Mouse (Mus musculus) cerebellum, adult 9-11 months (tissue): Measurements from ENCODE around the gene Pak1.

ENCODE experiments used
- DNase-seq: peaks from one replicate; pipeline ENCODE4 v3.0.0; 2022

Pak1 gene

DNA sequence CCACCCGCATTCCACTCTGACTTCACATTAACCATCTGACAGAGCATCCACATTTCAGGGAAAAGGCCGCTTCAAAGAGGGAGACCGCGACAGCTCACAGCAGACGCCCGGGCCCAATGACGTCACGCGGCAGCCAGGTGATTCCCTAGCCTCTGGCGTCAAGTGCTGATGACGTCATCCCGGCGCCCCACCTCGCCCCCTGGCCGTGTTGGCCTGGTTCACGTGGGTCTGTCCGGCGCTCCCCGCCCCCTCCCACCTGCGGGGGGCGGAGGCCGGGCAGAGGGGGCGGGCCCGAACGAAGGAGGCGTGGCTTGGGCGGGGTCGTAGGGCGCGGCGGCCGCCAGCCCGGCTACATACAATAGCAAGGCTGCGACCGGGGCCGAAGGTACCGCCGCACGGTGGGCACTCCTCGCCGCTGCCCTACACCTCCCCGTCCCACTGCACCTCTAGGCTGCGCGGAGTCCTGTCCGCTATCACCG, at the start of gene Pak1:
Gene Pak1 (plus strand): TSS at position 352 of the 479 bp plus-strand sequence.
- peak; percentile 91 for DNase-seq

DNA sequence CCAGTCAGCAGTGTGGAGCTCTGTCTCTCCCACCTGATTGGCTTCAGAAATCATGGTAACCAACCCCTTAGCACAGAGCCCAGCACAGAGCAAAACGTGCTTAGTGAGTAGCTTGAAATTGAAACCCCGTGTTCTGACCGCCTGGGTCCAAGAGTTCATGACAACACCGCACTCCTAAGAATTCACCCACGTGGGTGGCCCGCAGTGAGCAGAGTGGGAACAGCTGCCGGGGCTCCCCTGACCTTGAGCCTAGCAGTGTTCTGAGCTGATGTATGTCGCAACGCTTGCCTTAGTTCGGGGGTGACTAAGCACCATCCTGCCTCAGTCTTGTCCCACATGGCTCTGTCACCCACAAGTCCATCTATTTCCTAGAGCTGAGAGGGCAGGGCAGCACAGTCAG, 47.4 kb upstream of the Pak1 start:
- DNase-seq = no peak

DNA sequence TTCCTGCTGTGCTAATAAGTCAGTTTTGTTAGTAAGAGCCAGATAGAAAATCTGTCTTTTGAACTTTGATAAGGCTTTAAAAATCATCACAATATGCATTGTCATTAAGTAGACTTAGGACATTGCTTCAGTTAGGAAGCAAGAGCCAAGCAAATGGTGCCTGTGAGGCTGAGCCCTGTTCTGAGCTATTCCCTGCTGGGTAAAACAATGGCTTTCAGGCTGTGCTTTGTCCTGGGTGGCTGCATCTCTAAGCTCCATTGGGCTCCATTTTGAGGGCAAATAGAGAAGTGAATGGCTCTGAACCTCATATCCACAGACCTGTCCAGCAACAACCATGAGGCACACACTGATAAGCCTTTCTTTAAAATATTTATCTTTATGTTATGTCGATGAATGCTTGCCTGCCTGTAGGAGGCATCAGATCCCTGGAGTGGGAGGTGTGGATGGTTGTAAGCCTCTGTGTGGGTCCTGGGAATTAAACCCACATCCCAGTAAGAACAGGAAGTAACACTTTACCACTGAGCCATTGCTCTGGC, 46.5 kb upstream of the Pak1 start:
- DNase-seq = no peak

- no peak for DNase-seq
Measured at GRCm38 (mm10) chr7:97745299-97745698, 43.0 kb upstream of the Pak1 start.

DNA sequence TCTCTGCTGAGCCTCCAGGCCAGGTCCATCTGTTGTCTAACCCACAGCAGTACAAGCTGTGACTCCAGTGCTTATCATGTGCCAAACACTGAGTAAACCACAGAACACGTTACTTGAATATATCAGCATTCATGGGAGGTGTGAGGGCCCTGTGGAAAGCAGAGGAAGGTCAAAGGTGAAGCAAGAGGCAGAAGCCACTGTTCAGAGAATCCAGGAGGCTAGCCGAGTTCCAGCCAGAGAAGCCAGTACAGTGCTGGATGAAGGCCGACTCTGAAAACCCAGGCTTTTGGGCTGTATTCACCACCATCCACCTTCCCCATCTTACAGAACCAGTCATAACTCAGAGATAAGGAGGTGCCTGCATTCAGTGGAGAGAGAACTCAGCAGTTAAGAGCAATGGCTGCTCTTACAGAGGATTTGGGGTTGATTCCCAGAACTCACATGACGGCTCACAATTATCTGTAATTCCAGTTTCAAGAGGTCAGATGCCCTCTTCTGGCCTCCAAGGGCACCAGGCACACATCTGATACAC, 41.1 kb upstream of the Pak1 start:
- no peak for DNase-seq

DNA sequence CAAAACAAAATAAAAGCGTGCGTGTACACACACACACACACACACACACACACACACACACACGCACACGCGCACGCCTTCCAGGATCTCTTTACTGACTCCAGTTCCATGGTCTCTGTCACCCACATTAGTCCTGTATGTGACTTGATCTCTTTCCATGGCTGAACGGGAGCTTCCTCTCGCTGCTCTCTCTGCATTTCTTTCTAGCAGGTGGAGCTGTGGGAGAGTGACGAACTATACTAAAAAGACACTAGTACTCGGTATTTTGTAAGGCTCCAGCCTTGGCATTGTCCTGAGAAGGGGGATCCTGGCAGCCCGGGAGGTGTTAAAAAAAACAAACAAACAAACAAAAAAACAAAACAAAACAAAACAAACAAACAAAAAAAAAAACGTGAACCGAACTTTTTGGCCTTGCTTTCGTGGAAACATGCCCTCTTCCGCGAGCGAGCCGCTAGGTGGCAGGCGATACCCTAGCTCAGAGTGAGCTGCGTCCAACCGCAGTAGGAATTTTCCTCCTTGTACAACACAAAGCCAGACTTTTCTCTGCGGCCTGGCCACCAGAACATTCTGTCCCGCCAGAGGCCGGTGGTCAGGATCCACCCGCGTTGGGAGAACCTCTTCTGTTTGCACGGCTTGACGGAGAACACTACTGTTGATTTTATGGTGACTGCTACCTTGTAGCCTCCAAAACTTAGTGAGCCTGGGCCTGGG, 40.4 kb upstream of the Pak1 start:
- DNase-seq = peak; percentile 78

DNA sequence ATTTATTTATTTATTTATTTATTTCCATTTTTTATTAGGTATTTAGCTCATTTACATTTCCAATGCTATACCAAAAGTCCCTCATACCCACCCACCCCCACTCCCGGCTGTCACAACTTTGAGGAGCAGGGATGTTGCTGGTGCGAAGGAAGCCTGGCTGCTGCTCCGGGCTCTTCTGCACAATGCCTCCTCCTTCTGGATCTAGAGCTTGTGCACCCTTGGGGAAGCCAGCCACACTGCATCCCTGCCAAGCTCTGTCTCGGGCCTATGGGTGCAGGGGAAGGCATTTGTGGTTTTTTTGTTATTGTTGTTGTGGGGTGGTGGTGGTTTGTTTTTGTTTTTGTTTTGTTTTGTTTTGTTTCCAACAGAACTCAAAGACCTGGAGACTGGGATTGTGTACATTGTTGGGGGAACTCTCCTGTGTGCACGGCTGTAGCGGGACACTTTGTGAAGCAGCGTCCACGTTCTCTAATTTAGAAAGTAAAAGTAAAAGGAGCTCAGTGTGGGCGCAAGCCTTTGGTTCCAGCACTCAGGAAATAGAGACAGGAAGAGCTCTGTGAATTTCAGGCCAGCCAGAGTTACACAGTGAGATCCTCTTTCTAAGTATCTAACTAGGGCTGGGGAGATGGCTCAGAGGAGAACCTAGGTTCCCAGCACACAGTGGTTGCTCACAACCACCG, 39.7 kb upstream of the Pak1 start:
- no peak for DNase-seq

DNA sequence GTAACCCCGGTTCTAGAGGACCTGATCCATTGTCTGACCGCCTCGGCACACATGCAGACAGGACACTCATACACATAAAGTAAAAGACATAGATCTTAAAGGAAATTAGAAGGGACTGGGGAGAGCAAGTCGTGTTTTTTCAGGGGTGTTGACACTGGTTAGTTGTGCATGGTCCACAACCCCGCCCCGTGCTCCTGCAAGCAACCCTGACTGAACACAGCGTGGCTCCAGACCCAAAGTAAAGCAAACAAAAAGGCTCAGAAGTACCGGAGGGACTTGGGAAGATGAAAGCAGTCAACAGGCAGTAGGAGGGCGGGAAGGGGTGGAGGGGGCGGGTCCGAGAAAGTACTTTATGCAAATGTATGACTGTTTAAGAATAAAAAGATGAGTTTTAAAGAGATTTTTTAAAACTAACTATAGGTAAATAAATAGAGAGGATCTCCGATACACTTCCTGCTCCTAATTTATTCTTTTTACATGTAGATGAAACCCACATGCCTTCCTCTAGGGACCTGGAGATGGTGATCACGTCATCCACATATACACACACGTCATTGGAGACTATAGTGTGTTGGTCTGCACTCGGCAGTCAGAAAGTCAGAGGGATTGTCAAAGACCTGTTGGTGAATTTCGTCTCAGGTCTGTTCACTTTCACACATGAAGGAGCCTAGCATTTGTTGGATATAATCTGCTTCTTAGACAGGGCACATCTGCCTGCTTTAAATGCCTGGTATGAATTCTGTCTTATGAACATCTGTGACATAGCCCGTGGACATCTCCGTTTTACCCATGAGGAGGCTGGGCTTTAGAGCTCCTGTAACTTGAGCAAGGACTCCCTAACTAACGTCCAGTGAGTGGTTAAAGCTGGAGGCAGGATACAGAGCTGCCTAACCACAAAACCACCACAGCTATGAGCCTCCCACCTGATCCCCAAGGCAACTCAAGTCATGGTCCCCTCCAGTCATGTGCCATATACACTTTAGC, 38.8 kb upstream of the Pak1 start:
- no peak for DNase-seq

DNA sequence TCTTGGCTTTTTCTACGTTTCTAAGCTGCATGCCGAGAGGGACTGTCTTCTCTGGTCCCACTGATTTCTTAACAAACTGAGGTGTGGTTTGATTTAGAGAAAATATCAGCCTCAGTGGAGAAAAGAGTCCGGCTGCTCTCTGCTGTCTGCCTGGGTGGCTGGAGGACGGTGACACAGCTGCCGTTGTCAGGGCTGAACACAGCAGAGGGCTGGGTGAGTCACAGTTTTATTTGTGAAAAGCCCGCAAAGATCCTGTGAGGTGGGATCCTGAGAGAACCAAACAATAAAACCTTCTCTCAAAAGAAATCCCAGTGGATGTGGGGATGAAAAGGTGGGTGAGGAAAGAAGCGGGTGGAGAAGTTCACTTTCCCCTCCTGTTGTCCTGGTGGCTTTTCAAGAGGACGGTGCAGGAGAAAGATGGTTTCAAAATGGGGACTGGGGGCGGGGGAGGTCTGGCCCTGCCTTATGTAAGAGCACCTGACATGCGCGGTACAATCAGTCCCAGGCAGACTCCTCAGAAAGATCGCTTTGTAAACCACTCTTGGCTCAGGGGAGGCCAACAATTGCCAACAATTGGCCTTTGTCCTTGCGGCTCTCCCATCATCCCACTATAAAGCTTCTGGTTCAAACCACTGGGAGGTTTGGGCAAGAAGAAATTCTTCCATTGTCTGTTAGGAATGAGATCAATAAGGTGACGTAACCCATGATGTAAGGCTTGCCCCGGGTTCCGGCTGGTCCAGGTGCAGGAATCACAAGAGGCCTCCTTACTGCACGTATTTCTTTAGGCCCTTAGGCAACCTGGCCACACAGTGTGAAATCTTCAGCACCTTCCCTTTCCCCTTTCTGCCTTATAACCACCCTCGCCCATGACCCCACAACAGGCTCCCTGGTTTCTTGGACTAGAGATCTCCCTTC, 31.1 kb upstream of the Pak1 start:
- peak; percentile 54 for DNase-seq

DNA sequence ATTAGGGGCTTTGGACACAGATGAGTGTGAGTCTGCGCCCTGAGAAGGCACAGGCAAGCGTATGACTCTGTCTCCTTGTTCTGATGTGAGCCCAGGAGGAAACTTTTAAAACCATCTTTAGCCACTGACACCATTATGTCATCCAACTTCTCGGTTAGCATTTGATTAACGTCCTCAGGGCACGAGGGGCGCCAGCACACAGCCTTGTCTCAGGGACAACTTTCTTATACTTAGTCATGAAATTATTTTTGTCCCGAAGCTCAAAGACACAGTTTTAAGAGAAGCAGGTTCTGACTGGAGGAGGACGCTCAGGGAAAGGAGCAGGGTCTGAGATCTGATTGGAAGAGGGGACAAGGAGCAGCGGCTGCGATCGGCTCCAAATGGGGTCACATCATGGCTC, 23.8 kb upstream of the Pak1 start:
- DNase-seq = no peak

DNA sequence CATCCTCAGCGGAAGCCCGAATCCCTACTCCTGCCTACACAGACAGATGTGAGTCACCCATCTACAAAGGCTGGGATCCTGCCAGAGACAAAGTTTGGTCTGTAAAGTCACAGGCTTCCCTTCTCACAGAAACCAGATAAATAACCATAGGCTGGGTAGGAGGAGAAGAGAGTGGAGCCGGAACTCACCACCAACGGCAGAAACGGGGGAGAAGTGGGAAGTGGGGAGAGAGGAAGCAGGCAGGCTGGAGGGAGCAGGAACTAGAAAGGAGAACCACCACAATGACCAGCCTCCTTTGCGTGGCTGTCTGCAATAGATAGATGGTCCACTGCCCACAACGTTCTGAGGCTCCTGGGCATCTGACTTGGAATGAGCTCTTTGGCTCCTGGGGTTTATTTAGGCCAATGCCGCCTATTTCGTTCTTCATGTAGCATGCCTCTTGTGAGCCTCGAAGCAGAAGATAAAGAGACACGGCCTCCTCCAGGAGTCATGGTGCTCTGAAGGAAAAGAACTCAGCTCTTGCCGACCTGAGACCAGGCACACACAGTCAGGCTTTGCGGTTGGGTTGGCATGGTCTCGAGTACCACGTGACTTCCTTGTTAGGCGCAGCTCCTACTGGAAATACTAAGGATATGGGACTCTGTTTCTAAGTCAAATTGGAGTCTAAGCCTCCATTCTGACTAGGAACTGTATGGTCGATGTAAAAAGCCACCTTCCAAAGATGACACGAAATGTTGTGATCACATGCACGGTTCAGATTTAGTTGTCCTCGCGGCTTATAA, 23.0 kb upstream of the Pak1 start:
- no peak for DNase-seq

- no peak for DNase-seq
Measured at GRCm38 (mm10) chr7:97765963-97766347, 22.4 kb upstream of the Pak1 start.

DNA sequence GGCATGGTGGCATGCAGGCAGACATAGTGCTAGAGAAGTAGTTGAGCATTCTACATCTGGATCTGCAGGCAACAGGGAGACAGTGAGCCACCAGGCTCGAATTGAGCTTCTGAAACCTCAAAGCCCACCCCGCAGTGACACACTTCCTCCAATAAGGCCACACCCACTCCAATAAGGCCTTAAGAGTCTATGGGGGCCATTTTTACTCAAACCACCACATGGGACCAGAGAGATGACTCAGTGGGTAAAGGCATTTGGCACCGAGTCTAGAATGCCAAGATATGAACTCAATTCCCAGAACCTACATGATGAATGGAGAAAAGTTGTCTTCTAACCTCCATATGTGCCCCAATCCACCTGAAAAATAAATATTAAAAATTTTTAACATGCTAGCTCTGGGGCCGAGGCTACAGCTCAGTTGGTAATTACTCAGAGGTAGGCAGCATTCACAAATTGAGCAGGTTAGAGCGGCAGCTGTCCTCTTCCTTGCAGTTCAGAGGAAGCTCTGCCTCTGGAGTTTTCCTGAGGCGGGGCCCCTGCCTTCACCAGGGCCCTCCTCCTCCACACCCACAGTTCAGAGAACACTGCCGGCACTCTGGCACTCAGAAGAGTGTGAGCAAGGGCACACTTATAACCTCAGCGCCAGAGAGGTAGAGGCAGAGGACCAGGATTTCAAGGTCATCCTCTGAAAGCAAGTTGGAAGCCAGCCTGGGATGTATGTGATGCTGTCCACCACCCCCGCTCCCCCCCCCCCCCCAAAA, 21.8 kb upstream of the Pak1 start:
- DNase-seq = no peak

GRCm38 (mm10) chr7:97767841-97768240, 20.5 kb upstream of the Pak1 start:
- peak; percentile 73 for DNase-seq

GRCm38 (mm10) chr7:97769020-97769419, 19.3 kb upstream of the Pak1 start:
- DNase-seq = no peak

DNA sequence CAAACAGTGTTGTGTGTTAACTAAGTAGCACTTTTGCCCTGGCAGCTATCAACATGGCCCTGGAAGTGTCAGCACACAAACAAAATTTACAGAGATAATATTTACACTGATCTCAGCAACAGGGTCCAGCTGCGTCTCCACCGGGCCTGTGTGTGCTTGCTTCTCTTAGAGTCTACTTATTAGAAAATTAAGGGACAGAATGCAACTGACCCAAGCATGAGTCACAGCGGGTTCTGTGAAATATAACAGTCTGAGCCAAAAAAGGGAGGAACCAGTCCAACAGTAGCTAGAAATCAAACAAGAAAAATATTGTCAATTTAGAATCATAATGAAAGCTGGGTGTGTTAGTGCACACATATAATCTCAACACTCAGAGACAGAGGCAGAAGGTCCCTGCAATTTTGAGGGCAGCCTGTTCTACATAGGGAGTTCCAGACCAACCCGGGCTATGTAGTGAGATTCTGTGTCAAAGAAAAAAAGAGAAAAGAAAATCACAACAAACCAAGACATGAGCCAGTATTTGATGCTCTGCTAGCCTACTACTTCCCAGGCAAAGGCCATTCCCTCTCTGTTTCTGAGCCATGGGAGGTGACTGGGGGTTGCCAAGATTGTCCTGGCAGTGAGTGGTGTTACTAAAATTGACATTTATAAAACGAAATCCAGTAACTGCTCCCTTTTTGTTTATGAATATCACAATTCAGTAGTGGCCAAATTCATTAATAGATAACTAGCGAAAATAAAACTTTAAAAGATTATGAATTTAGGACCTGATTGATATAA, 17.3 kb upstream of the Pak1 start:
- peak; percentile 42 for DNase-seq

GRCm38 (mm10) chr7:97775380-97775779, 13.0 kb upstream of the Pak1 start:
- no peak for DNase-seq

GRCm38 (mm10) chr7:97775923-97776322, 12.4 kb upstream of the Pak1 start:
- no peak for DNase-seq

GRCm38 (mm10) chr7:97777191-97777590, 11.2 kb upstream of the Pak1 start:
- DNase-seq = no peak
